Mouse (Mus musculus) bone marrow macrophage, adult 2 months (primary cell): ENCODE measurements around the gene Gm20388.

ENCODE experiments used
- CTCF ChIP-seq: IDR thresholded peaks from 2 replicates; pipeline ENCODE4 v1.5.1; 2012; ENCODE audit warnings: low read depth, mild to moderate bottlenecking, low read length, moderate library complexity
- POLR2A ChIP-seq: IDR thresholded peaks from 2 replicates; pipeline ENCODE4 v1.6.1; 2012; ENCODE audit warnings: mild to moderate bottlenecking, low read depth, low read length, borderline replicate concordance

- no peak for TF ChIP-seq CTCF
- TF ChIP-seq POLR2A, result no peak
These were observed 2925.6 kb downstream of the Gm20388 start for GRCm38 (mm10) chr8:122836199-122836598.
